Mouse (Mus musculus) midbrain, postnatal 0 days (tissue): ENCODE measurements around the gene Tube1. TPM values are rescaled to one million over a fixed set of nuclear protein-coding genes. Genes with fewer than 3 reads are reported as not detected.
"Not testable (repeated sequence)": the region's sequence is repeated elsewhere in the genome, so short reads cannot be mapped to it uniquely, and the experiment has no call there.

ENCODE experiments used
- ATAC-seq: fragments of 200-750 bp; cut with Nextera tagmentation; 2 replicates; pipeline ENCODE4 v1.8.0; 2017; ENCODE audit warnings: moderate number of reproducible peaks, mild to moderate bottlenecking, moderate TSS enrichment, moderate library complexity; ENCODE audit not compliant: low FRiP score
- DNase-seq: peaks from one replicate; pipeline ENCODE4 v3.0.0-alpha.2; 2015; ENCODE audit warnings: low spot score
- H3K27ac ChIP-seq: fragments of 300-500 bp; sonication (generic); 2 replicates; pipeline ENCODE4 v1.5.1; 2014; ENCODE audit warnings: low read depth, mild to moderate bottlenecking, low read length, mixed read lengths
- H3K27me3 ChIP-seq: fragments of 300-500 bp; sonication (generic); 2 replicates; pipeline ENCODE4 v1.6.1; 2014; ENCODE audit warnings: low read length, control low read depth, mixed read lengths; ENCODE audit not compliant: insufficient read depth
- H3K36me3 ChIP-seq: fragments of 300-500 bp; sonication (generic); 2 replicates; pipeline ENCODE4 v1.6.1; 2014; ENCODE audit warnings: low read length, control low read depth, mixed read lengths; ENCODE audit not compliant: insufficient read depth
- H3K4me1 ChIP-seq: fragments of 300-500 bp; sonication (generic); 2 replicates; pipeline ENCODE4 v1.6.1; 2014; ENCODE audit warnings: mild to moderate bottlenecking, control low read depth, antibody characterized with exemption, low read length, mixed read lengths; ENCODE audit not compliant: insufficient read depth
- H3K4me2 ChIP-seq: fragments of 300-500 bp; sonication (generic); 2 replicates; pipeline ENCODE4 v1.6.1; 2014; ENCODE audit warnings: low read depth, mild to moderate bottlenecking, low read length, mixed read lengths; ENCODE audit not compliant: poor library complexity, severe bottlenecking
- H3K4me3 ChIP-seq: fragments of 300-500 bp; sonication (generic); 2 replicates; pipeline ENCODE4 v1.5.1; 2014; ENCODE audit warnings: low read depth, mild to moderate bottlenecking, low read length, moderate library complexity
- H3K9ac ChIP-seq: fragments of 300-500 bp; sonication (generic); replicated peaks from 2 replicates; pipeline ENCODE4 v1.6.1; 2014; ENCODE audit warnings: mild to moderate bottlenecking, low read length, moderate library complexity, mixed read lengths; ENCODE audit not compliant: poor library complexity, severe bottlenecking
- H3K9me3 ChIP-seq: fragments of 300-500 bp; sonication (generic); 2 replicates; pipeline ENCODE4 v1.6.1; 2016; ENCODE audit warnings: low read length, control low read depth
- CTCF ChIP-seq: IDR thresholded peaks from 2 replicates; pipeline ENCODE4 v1.5.1; 2016; ENCODE audit warnings: antibody characterized with exemption, mild to moderate bottlenecking
- WGBS: fragments of 180-500 bp; shearing (Covaris S2); extraction: QIAGEN DNeasy Blood & Tissue Kit; methylation state at CpG from one replicate; pipeline ENCODE4 v1.1.7; 2014; 5-methylcytosine and 5-hydroxymethylcytosine counted together
- polyA plus RNA-seq: library from polyadenylated mRNA; unstranded; fragments of >200 nt; fragmentation: Nextera tagmentation; extraction: Ambion mirVana; gene quantifications from 2 replicates; pipeline ENCODE4 v1.2.1, GENCODE M21; 2015
- total RNA-seq: library from RNA; depleted of rRNA; stranded (reverse); fragments of >200 nt; gene quantifications from 2 replicates; pipeline ENCODE4 v1.2.3, GENCODE M21; 2014; rRNA removed

Gene Tube1
- total and polyA plus RNA-seq, 2 experiments from 2014 or later, result 2.4 to 8.6 TPM

GRCm38 (mm10) chr10:39184864-39185544, 51.2 kb downstream of the Tube1 start:
- no peak overlapping the region for H3K4me2 ChIP-seq
- H3K9me3 ChIP-seq, result no peaks in the 10 kb centered on the region
- WGBS, result 79% methylated on average over 8 of the region's 8 CpGs
- H3K27me3 ChIP-seq, result no peaks in the 10 kb centered on the region
- no peak overlapping the region for H3K4me3 ChIP-seq
- no peak overlapping the region for H3K9ac ChIP-seq
- no peak overlapping the region for H3K27ac ChIP-seq
- no peak for TF ChIP-seq CTCF
- H3K4me1 ChIP-seq, result no peaks in the 10 kb centered on the region
- peak; percentile 44 for DNase-seq
- ATAC-seq, result peak; percentile 44; the same call in 1 of the 2 replicates
- H3K36me3 ChIP-seq, result no peaks in the 10 kb centered on the region

- no peak overlapping the region for H3K4me2 ChIP-seq
- no peaks in the 10 kb centered on the region for H3K4me1 ChIP-seq
- ATAC-seq (no peak), DNase-seq (no peak)
- no peaks in the 10 kb centered on the region for H3K36me3 ChIP-seq
- no peak for TF ChIP-seq CTCF
- H3K9ac ChIP-seq, result no peak overlapping the region
- no peak overlapping the region for H3K4me3 ChIP-seq
- 76% methylated on average over 4 of the region's 4 CpGs for WGBS
- no peak overlapping the region for H3K27ac ChIP-seq
- no peaks in the 10 kb centered on the region for H3K27me3 ChIP-seq
- H3K9me3 ChIP-seq, result no peaks in the 10 kb centered on the region
Measured at GRCm38 (mm10) chr10:39185545-39185906, 51.8 kb downstream of the Tube1 start.

DNA sequence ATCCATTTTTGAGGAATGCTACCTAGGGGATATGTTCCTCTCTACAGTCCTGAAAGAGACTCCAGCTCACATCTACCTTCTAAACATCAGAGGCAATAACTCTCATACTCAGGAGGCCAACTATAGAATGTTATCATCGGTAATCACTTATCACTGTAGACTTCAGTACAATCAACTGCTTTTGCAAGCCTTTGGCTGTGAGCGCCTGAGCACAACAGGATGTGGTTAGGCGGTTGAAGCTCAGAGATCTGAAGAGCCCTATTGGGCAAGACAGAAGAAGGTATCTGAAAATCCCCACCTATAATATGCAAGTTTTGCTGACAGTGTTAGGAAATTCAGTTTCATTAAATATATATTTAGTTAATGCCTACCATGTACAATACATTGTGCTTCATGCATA, 58.9 kb downstream of the Tube1 start:
- Histone ChIP-seq H3K4me1 (no peaks in the 10 kb centered on the region), H3K9ac (no peak overlapping the region), H3K27ac (no peak overlapping the region), H3K36me3 (no peaks in the 10 kb centered on the region), H3K4me3 (no peak overlapping the region), H3K4me2 (no peak overlapping the region), H3K27me3 (no peaks in the 10 kb centered on the region), H3K9me3 (no peaks in the 10 kb centered on the region)
- ATAC-seq (no peak), DNase-seq (no peak)
- TF ChIP-seq CTCF, result no peak
- 94% methylated on average over 3 of the region's 3 CpGs for WGBS

GRCm38 (mm10) chr10:39198216-39198615, 64.4 kb downstream of the Tube1 start:
- H3K27ac ChIP-seq, H3K4me3 ChIP-seq, H3K4me2 ChIP-seq, H3K4me1 ChIP-seq, H3K9ac ChIP-seq, H3K9me3 ChIP-seq, ATAC-seq, H3K27me3 ChIP-seq, DNase-seq, H3K36me3 ChIP-seq: not testable (repeated sequence)
- WGBS, result 92% methylated on average over 11 of the region's 11 CpGs

Other genes starting within 250 kb of the Tube1 start
- gene Lama4, start 168.5 kb upstream of the Tube1 start, total RNA-seq, result 20.2 and 27.8 TPM in 2 replicates
- 9.8 and 12.6 TPM in 2 replicates for gene Lama4, start 168.5 kb upstream of the Tube1 start, polyA plus RNA-seq
- gene Fam229b, start 62 bp upstream of the Tube1 start, total RNA-seq, result 15.3 and 33.0 TPM in 2 replicates
- 44.4 and 44.6 TPM in 2 replicates for gene Fam229b, start 62 bp upstream of the Tube1 start, polyA plus RNA-seq
- gene Ccn6, start 29.8 kb downstream of the Tube1 start, total RNA-seq, result 0.38 and 0.93 TPM in 2 replicates
- gene Ccn6, start 29.8 kb downstream of the Tube1 start, polyA plus RNA-seq, result 0.32 and 0.37 TPM in 2 replicates
- 121 and 133 TPM in 2 replicates for gene Fyn, start 234.9 kb downstream of the Tube1 start, total RNA-seq
- 75.6 and 82.9 TPM in 2 replicates for gene Fyn, start 234.9 kb downstream of the Tube1 start, polyA plus RNA-seq